Mouse (Mus musculus) liver, postnatal 0 days (tissue): Measurements from ENCODE around the gene Smyd5.

Experiments used
- CTCF ChIP-seq: sonication (generic); IDR thresholded peaks from 2 replicates; pipeline ENCODE4 v1.5.1; 2016; ENCODE audit warnings: antibody characterized with exemption, low read depth
- EP300 ChIP-seq: IDR thresholded peaks from 2 replicates; pipeline ENCODE4 v1.6.1; 2016; ENCODE audit warnings: antibody characterized with exemption, low read depth, mild to moderate bottlenecking

DNA sequence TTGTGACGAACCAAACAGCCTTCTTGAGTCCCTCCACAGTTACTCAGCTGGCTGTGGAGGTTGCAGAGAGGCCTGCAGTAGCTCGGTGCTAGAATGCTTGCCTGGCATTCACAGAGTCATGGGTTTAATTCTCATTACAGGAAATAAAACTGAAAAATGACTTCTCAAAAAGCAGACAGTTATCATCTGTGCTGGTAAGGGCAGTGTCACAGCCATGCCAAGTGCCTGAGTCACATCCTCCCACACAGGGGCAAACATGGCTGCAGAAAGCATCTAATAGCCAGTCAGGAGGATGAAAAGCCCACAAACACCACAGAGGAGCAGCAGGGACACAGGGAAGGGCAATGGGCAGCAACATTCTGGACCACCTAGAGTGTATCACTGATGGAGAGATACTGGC is 49.0 kb upstream of the Smyd5 start:
- TF ChIP-seq CTCF (no peak), EP300 (no peak)
